Mouse (Mus musculus) liver, postnatal 0 days (tissue): ENCODE results near the gene Inca1. TPM values are rescaled to one million over a fixed set of nuclear protein-coding genes. Genes with fewer than 3 reads are reported as not detected.

Source experiments
- ATAC-seq: fragments of 200-750 bp; cut with Nextera tagmentation; 2 replicates; pipeline ENCODE4 v1.8.0; 2017; ENCODE audit warnings: mild to moderate bottlenecking, moderate library complexity
- DNase-seq: peaks from one replicate; pipeline ENCODE4 v3.0.0-alpha.2; 2016
- H3K27ac ChIP-seq: fragments of 300-500 bp; sonication (generic); 2 replicates; pipeline ENCODE4 v1.5.1; 2014; ENCODE audit warnings: antibody characterized with exemption, moderate library complexity, mild to moderate bottlenecking, low read depth
- H3K27me3 ChIP-seq: fragments of 300-500 bp; sonication (generic); 2 replicates; pipeline ENCODE4 v1.6.1; 2014; ENCODE audit warnings: low read length, control low read depth, mixed read lengths; ENCODE audit not compliant: insufficient read depth
- H3K36me3 ChIP-seq: fragments of 300-500 bp; sonication (generic); replicated peaks from 2 replicates; pipeline ENCODE4 v1.6.1; 2014; ENCODE audit warnings: mild to moderate bottlenecking, control low read depth, low read length, moderate library complexity, mixed read lengths; ENCODE audit not compliant: insufficient read depth
- H3K4me1 ChIP-seq: fragments of 300-500 bp; sonication (generic); 2 replicates; pipeline ENCODE4 v1.6.1; 2014; ENCODE audit warnings: antibody characterized with exemption, mild to moderate bottlenecking, control low read depth; ENCODE audit not compliant: insufficient read depth
- H3K4me2 ChIP-seq: fragments of 300-500 bp; sonication (generic); 2 replicates; pipeline ENCODE4 v1.6.1; 2014; ENCODE audit warnings: low read depth, mild to moderate bottlenecking, low read length, moderate library complexity, mixed read lengths
- H3K4me3 ChIP-seq: fragments of 300-500 bp; sonication (generic); 2 replicates; pipeline ENCODE4 v1.5.1; 2014; ENCODE audit warnings: low read depth, low read length
- H3K9ac ChIP-seq: fragments of 300-500 bp; sonication (generic); replicated peaks from 2 replicates; pipeline ENCODE4 v1.6.1; 2014; ENCODE audit warnings: mild to moderate bottlenecking, moderate library complexity
- H3K9me3 ChIP-seq: fragments of 300-500 bp; sonication (generic); 2 replicates; pipeline ENCODE4 v1.6.1; 2016; ENCODE audit warnings: mild to moderate bottlenecking, control low read depth, low read length, mixed read lengths
- CTCF ChIP-seq: sonication (generic); IDR thresholded peaks from 2 replicates; pipeline ENCODE4 v1.5.1; 2016; ENCODE audit warnings: antibody characterized with exemption, low read depth
- EP300 ChIP-seq: IDR thresholded peaks from 2 replicates; pipeline ENCODE4 v1.6.1; 2016; ENCODE audit warnings: antibody characterized with exemption, low read depth, mild to moderate bottlenecking
- WGBS: fragments of 180-500 bp; shearing (Covaris S2); extraction: QIAGEN DNeasy Blood & Tissue Kit; methylation state at CpG from one replicate; pipeline ENCODE4 v1.1.7; 2014; ENCODE audit not compliant: insufficient replicate concordance; 5-methylcytosine and 5-hydroxymethylcytosine counted together
- polyA plus RNA-seq: library from polyadenylated mRNA; unstranded; fragments of >200 nt; fragmentation: Nextera tagmentation; extraction: Ambion mirVana; gene quantifications from 2 replicates; pipeline ENCODE4 v1.2.1, GENCODE M21; 2015

Inca1 gene
- polyA plus RNA-seq, 1 experiment from 2014 or later: 8.3 TPM

GRCm38 (mm10) chr11:70699051-70699450, 904 bp downstream of the Inca1 start:
- peak overlapping the region; percentile 73; the same call in 1 of the 2 replicates for H3K4me3 ChIP-seq
- ATAC-seq: no peak
- no peaks in the 10 kb centered on the region for H3K9me3 ChIP-seq
- 64% methylated on average over 2 of the region's 2 CpGs for WGBS
- DNase-seq: no peak
- H3K27ac ChIP-seq: peak overlapping the region; percentile 95; the same call in 1 of the 2 replicates
- H3K27me3 ChIP-seq: no peaks in the 10 kb centered on the region
- H3K4me2 ChIP-seq: peak overlapping the region; percentile 79
- H3K36me3 ChIP-seq: peaks cover 8% of the 10 kb centered on the region
- peaks cover 21% of the 10 kb centered on the region for H3K4me1 ChIP-seq
- TF ChIP-seq CTCF: no peak
- no peak for TF ChIP-seq EP300
- peak overlapping the region; percentile 77; the same call in 1 of the 2 replicates for H3K9ac ChIP-seq

GRCm38 (mm10) chr11:70697376-70697775, 2.6 kb downstream of the Inca1 start:
- H3K9me3 ChIP-seq: no peaks in the 10 kb centered on the region
- H3K27ac ChIP-seq: no peak overlapping the region
- H3K27me3 ChIP-seq: no peaks in the 10 kb centered on the region
- TF ChIP-seq CTCF: peak; percentile 35
- TF ChIP-seq EP300: no peak
- no peak overlapping the region for H3K4me2 ChIP-seq
- DNase-seq (no peak), ATAC-seq (no peak)
- 62% methylated on average over 3 of the region's 3 CpGs for WGBS
- no peak overlapping the region for H3K4me3 ChIP-seq
- no peak overlapping the region for H3K9ac ChIP-seq
- H3K36me3 ChIP-seq: peaks cover 3% of the 10 kb centered on the region; the same call in 1 of the 2 replicates
- peaks cover 17% of the 10 kb centered on the region for H3K4me1 ChIP-seq

GRCm38 (mm10) chr11:70693504-70693903, 6.5 kb downstream of the Inca1 start:
- H3K4me3 ChIP-seq: no peak overlapping the region
- H3K27me3 ChIP-seq: no peaks in the 10 kb centered on the region
- DNase-seq (no peak), ATAC-seq (no peak)
- WGBS: 60% methylated on average over 3 of the region's 3 CpGs
- no peaks in the 10 kb centered on the region for H3K9me3 ChIP-seq
- no peak overlapping the region for H3K4me2 ChIP-seq
- H3K36me3 ChIP-seq: no peaks in the 10 kb centered on the region
- TF ChIP-seq CTCF (no peak), EP300 (no peak)
- no peak overlapping the region for H3K9ac ChIP-seq
- H3K27ac ChIP-seq: no peak overlapping the region
- peaks cover 1% of the 10 kb centered on the region for H3K4me1 ChIP-seq

- Histone ChIP-seq H3K4me2 (no peak overlapping the region), H3K4me1 (peaks cover 13% of the 10 kb centered on the region), H3K27me3 (no peaks in the 10 kb centered on the region), H3K9ac (no peak overlapping the region), H3K27ac (no peak overlapping the region), H3K4me3 (no peak overlapping the region), H3K36me3 (peaks cover 9% of the 10 kb centered on the region), H3K9me3 (no peaks in the 10 kb centered on the region)
- WGBS: 64% methylated on average over 4 of the region's 4 CpGs
- no peak for ATAC-seq
- no peak for DNase-seq
- TF ChIP-seq EP300: no peak
- TF ChIP-seq CTCF: no peak
Observed at GRCm38 (mm10) chr11:70689578-70689977, 10.4 kb downstream of the Inca1 start.

- ATAC-seq (no peak), DNase-seq (no peak)
- Histone ChIP-seq H3K27ac (peak overlapping the region; percentile 81; the same call in 1 of the 2 replicates), H3K4me1 (peaks cover 13% of the 10 kb centered on the region), H3K36me3 (peaks cover 19% of the 10 kb centered on the region), H3K9ac (peak overlapping the region; percentile 86), H3K4me3 (peak overlapping the region; percentile 74), H3K27me3 (no peaks in the 10 kb centered on the region), H3K4me2 (peak overlapping the region; percentile 97), H3K9me3 (no peaks in the 10 kb centered on the region)
- TF ChIP-seq CTCF: no peak
- no peak for TF ChIP-seq EP300
- WGBS: 32% methylated on average over 8 of the region's 8 CpGs
Observed at GRCm38 (mm10) chr11:70688372-70688771, 11.6 kb downstream of the Inca1 start.

- WGBS: under 1% methylated on average over 32 of the region's 55 CpGs
- peaks cover 13% of the 10 kb centered on the region for H3K4me1 ChIP-seq
- peak within 1 kb of the TSS; percentile 81 for H3K27ac ChIP-seq
- peak; percentile 82 for DNase-seq
- peak within 1 kb of the TSS; percentile 74 for H3K4me3 ChIP-seq
- peak; percentile 58 for ATAC-seq
- H3K27me3 ChIP-seq: no peaks in the 10 kb centered on the region
- H3K4me2 ChIP-seq: peak within 1 kb of the TSS; percentile 97
- peak within 1 kb of the TSS; percentile 86 for H3K9ac ChIP-seq
- no peaks in the 10 kb centered on the region for H3K9me3 ChIP-seq
- peaks cover 21% of the 10 kb centered on the region for H3K36me3 ChIP-seq
- TF ChIP-seq EP300 (no peak), CTCF (peak; percentile 63)
Observed at GRCm38 (mm10) chr11:70687601-70688199, 12.3 kb downstream of the Inca1 start, which contains the start of gene Camta2. Camta2 (minus strand) TSS chr11:70688105.
